Mouse (Mus musculus) forebrain, embryonic 13.5 days (tissue): ENCODE data around the gene Vegfb. TPM values are rescaled to one million over a fixed set of nuclear protein-coding genes. Genes with fewer than 3 reads are reported as not detected.

Experiments used
- ATAC-seq: fragments of 200-750 bp; cut with Nextera tagmentation; 2 replicates; pipeline ENCODE4 v1.8.0; 2017
- H3K27ac ChIP-seq: fragments of 300-500 bp; sonication (generic); 2 replicates; pipeline ENCODE4 v1.5.1; 2015; ENCODE audit warnings: inconsistent platforms, mild to moderate bottlenecking, moderate library complexity
- H3K27me3 ChIP-seq: fragments of 300-500 bp; sonication (generic); 2 replicates; pipeline ENCODE4 v1.6.1; 2015; ENCODE audit warnings: mild to moderate bottlenecking, inconsistent platforms
- H3K36me3 ChIP-seq: fragments of 300-500 bp; sonication (generic); 2 replicates; pipeline ENCODE4 v1.6.1; 2015; ENCODE audit warnings: mild to moderate bottlenecking, inconsistent platforms; ENCODE audit not compliant: poor library complexity, severe bottlenecking
- H3K4me1 ChIP-seq: fragments of 300-500 bp; sonication (generic); 2 replicates; pipeline ENCODE4 v1.6.1; 2015; ENCODE audit warnings: inconsistent platforms
- H3K4me2 ChIP-seq: fragments of 300-500 bp; sonication (generic); 2 replicates; pipeline ENCODE4 v1.6.1; 2015; ENCODE audit warnings: inconsistent platforms, mild to moderate bottlenecking, moderate library complexity
- H3K4me3 ChIP-seq: fragments of 300-500 bp; sonication (generic); 2 replicates; pipeline ENCODE4 v1.5.1; 2015; ENCODE audit warnings: mild to moderate bottlenecking, inconsistent platforms
- H3K9ac ChIP-seq: fragments of 300-500 bp; sonication (generic); 2 replicates; pipeline ENCODE4 v1.6.1; 2015; ENCODE audit warnings: mild to moderate bottlenecking, inconsistent platforms
- H3K9me3 ChIP-seq: fragments of 300-500 bp; sonication (generic); replicated peaks from 2 replicates; pipeline ENCODE4 v1.6.1; 2016; ENCODE audit warnings: inconsistent platforms
- WGBS: fragments of 180-500 bp; shearing (Covaris S2); methylation state at CpG from one replicate; pipeline ENCODE4 v1.1.7; 2015; 5-methylcytosine and 5-hydroxymethylcytosine counted together
- polyA plus RNA-seq: library from polyadenylated mRNA; unstranded; fragments of >200 nt; fragmentation: Nextera tagmentation; extraction: Ambion mirVana; gene quantifications from 2 replicates; pipeline ENCODE4 v1.2.1, GENCODE M21; 2015

Vegfb gene
- 33.4 and 34.6 TPM in 2 replicates for polyA plus RNA-seq

- Histone ChIP-seq H3K4me1 (peaks cover 31% of the 10 kb centered on the region), H3K4me2 (peak within 1 kb of the TSS; percentile 78), H3K9me3 (no peaks in the 10 kb centered on the region), H3K27me3 (no peaks in the 10 kb centered on the region), H3K36me3 (peaks cover 20% of the 10 kb centered on the region), H3K27ac (peak within 1 kb of the TSS; percentile 75), H3K9ac (peak within 1 kb of the TSS; percentile 83), H3K4me3 (peak within 1 kb of the TSS; percentile 69)
- WGBS: under 1% methylated on average over 78 of the region's 85 CpGs
- peak; percentile 54 for ATAC-seq
Observed at GRCm38 (mm10) chr19:6987061-6987903, at the start of gene Vegfb. Gene Vegfb (minus strand): TSS chr19:6987651.

GRCm38 (mm10) chr19:7034006-7034405 lies 46.6 kb upstream of the Vegfb start:
- H3K4me1 ChIP-seq: peaks cover 32% of the 10 kb centered on the region
- 88% methylated on average over 5 of the region's 5 CpGs for WGBS
- no peak overlapping the region for H3K27ac ChIP-seq
- H3K36me3 ChIP-seq: peaks cover 71% of the 10 kb centered on the region
- H3K9ac ChIP-seq: no peak overlapping the region
- no peak overlapping the region for H3K4me3 ChIP-seq
- no peaks in the 10 kb centered on the region for H3K9me3 ChIP-seq
- no peaks in the 10 kb centered on the region for H3K27me3 ChIP-seq
- ATAC-seq: no peak
- no peak overlapping the region for H3K4me2 ChIP-seq

- WGBS: 94% methylated on average over 5 of the region's 5 CpGs
- Histone ChIP-seq H3K4me2 (no peak overlapping the region), H3K9me3 (no peaks in the 10 kb centered on the region), H3K4me3 (no peak overlapping the region), H3K4me1 (no peaks in the 10 kb centered on the region), H3K27me3 (no peaks in the 10 kb centered on the region), H3K27ac (no peak overlapping the region), H3K36me3 (peaks cover 97% of the 10 kb centered on the region), H3K9ac (no peak overlapping the region)
- ATAC-seq: no peak
Observed at GRCm38 (mm10) chr19:7029531-7029930, 42.1 kb upstream of the Vegfb start.

GRCm38 (mm10) chr19:7020224-7020641 lies 32.8 kb upstream of the Vegfb start:
- Histone ChIP-seq H3K9ac (no peak overlapping the region), H3K36me3 (peaks cover 80% of the 10 kb centered on the region), H3K27me3 (no peaks in the 10 kb centered on the region), H3K4me3 (no peak overlapping the region), H3K4me1 (no peaks in the 10 kb centered on the region), H3K4me2 (no peak overlapping the region), H3K9me3 (no peaks in the 10 kb centered on the region), H3K27ac (0 out of 2 replicates have a peak overlapping the region, but pooled peaks have one; percentile 37)
- peak; percentile 19; the same call in 1 of the 2 replicates for ATAC-seq
- 49% methylated on average over 3 of the region's 3 CpGs for WGBS

GRCm38 (mm10) chr19:7019191-7019590 lies 31.7 kb upstream of the Vegfb start, which contains the start of gene Fermt3:
Gene Fermt3 (minus strand): TSS chr19:7019469.
- no peaks in the 10 kb centered on the region for H3K4me1 ChIP-seq
- H3K9me3 ChIP-seq: no peaks in the 10 kb centered on the region
- no peak within 1 kb of the TSS for H3K4me2 ChIP-seq
- peaks cover 75% of the 10 kb centered on the region for H3K36me3 ChIP-seq
- H3K4me3 ChIP-seq: no peak within 1 kb of the TSS
- no peak within 1 kb of the TSS for H3K27ac ChIP-seq
- no peak for ATAC-seq
- H3K27me3 ChIP-seq: no peaks in the 10 kb centered on the region
- H3K9ac ChIP-seq: no peak within 1 kb of the TSS
- whole genome bisulfite sequencing: 92% methylated on average over 5 of the region's 5 CpGs

GRCm38 (mm10) chr19:7018546-7018945 lies 31.1 kb upstream of the Vegfb start:
- no peak for ATAC-seq
- Histone ChIP-seq H3K27ac (no peak overlapping the region), H3K36me3 (peaks cover 76% of the 10 kb centered on the region), H3K9ac (no peak overlapping the region), H3K4me2 (no peak overlapping the region), H3K27me3 (no peaks in the 10 kb centered on the region), H3K4me1 (no peaks in the 10 kb centered on the region), H3K4me3 (no peak overlapping the region), H3K9me3 (no peaks in the 10 kb centered on the region)
- WGBS: 89% methylated on average over 11 of the region's 11 CpGs

- Histone ChIP-seq H3K27ac (no peak overlapping the region), H3K4me1 (no peaks in the 10 kb centered on the region), H3K9ac (no peak overlapping the region), H3K9me3 (no peaks in the 10 kb centered on the region), H3K4me2 (no peak overlapping the region), H3K36me3 (peaks cover 69% of the 10 kb centered on the region), H3K4me3 (no peak overlapping the region), H3K27me3 (no peaks in the 10 kb centered on the region)
- WGBS: 84% methylated on average over 12 of the region's 12 CpGs
- no peak for ATAC-seq
Observed at GRCm38 (mm10) chr19:7017541-7018457, 30.3 kb upstream of the Vegfb start.

GRCm38 (mm10) chr19:7014481-7015135 lies 27.2 kb upstream of the Vegfb start:
- no peak for ATAC-seq
- 92% methylated on average over 20 of the region's 20 CpGs for WGBS
- no peak overlapping the region for H3K27ac ChIP-seq
- no peak overlapping the region; the same call in 1 of the 2 replicates for H3K9ac ChIP-seq
- no peak overlapping the region for H3K4me2 ChIP-seq
- H3K4me1 ChIP-seq: no peaks in the 10 kb centered on the region
- no peaks in the 10 kb centered on the region for H3K9me3 ChIP-seq
- H3K27me3 ChIP-seq: no peaks in the 10 kb centered on the region
- no peak overlapping the region for H3K4me3 ChIP-seq
- H3K36me3 ChIP-seq: peaks cover 37% of the 10 kb centered on the region

- no peak overlapping the region for H3K4me3 ChIP-seq
- no peak overlapping the region for H3K4me2 ChIP-seq
- H3K4me1 ChIP-seq: no peaks in the 10 kb centered on the region
- no peak overlapping the region for H3K27ac ChIP-seq
- H3K9ac ChIP-seq: no peak overlapping the region
- 90% methylated on average over 9 of the region's 9 CpGs for WGBS
- no peaks in the 10 kb centered on the region for H3K9me3 ChIP-seq
- H3K27me3 ChIP-seq: no peaks in the 10 kb centered on the region
- H3K36me3 ChIP-seq: peaks cover 31% of the 10 kb centered on the region
- ATAC-seq: no peak
Observed at GRCm38 (mm10) chr19:7013984-7014383, 26.5 kb upstream of the Vegfb start.

GRCm38 (mm10) chr19:7012426-7012825 lies 25.0 kb upstream of the Vegfb start:
- Histone ChIP-seq H3K4me3 (no peak overlapping the region), H3K36me3 (peaks cover 16% of the 10 kb centered on the region), H3K27me3 (no peaks in the 10 kb centered on the region), H3K9ac (no peak overlapping the region), H3K4me2 (no peak overlapping the region), H3K4me1 (no peaks in the 10 kb centered on the region), H3K27ac (no peak overlapping the region), H3K9me3 (no peaks in the 10 kb centered on the region)
- ATAC-seq: no peak
- WGBS: 94% methylated on average over 4 of the region's 4 CpGs

GRCm38 (mm10) chr19:7006892-7007593 lies 19.6 kb upstream of the Vegfb start:
- Histone ChIP-seq H3K9me3 (no peaks in the 10 kb centered on the region), H3K27me3 (no peaks in the 10 kb centered on the region), H3K27ac (no peak overlapping the region), H3K36me3 (no peaks in the 10 kb centered on the region), H3K4me2 (no peak overlapping the region), H3K9ac (no peak overlapping the region), H3K4me1 (no peaks in the 10 kb centered on the region), H3K4me3 (no peak overlapping the region)
- ATAC-seq: no peak
- 90% methylated on average over 9 of the region's 9 CpGs for WGBS
